Mouse (Mus musculus): Measurements from ENCODE around the gene Prr19. TPM values are rescaled to one million over a fixed set of nuclear protein-coding genes. Genes with fewer than 3 reads are reported as not detected.
"Not testable (repeated sequence)": the region's sequence is repeated elsewhere in the genome, so short reads cannot be mapped to it uniquely, and the experiment has no call there.

The Prr19 gene
- not detected for total RNA-seq (2021)
- long read RNA-seq, experiment 1: 0 reads
- long read RNA-seq, experiment 2: 0 reads

GRCm38 (mm10) chr7:25301063-25301462 is at the start of gene Prr19:
Prr19 (plus strand) TSS chr7:25301411.
- no peak for DNase-seq

DNA sequence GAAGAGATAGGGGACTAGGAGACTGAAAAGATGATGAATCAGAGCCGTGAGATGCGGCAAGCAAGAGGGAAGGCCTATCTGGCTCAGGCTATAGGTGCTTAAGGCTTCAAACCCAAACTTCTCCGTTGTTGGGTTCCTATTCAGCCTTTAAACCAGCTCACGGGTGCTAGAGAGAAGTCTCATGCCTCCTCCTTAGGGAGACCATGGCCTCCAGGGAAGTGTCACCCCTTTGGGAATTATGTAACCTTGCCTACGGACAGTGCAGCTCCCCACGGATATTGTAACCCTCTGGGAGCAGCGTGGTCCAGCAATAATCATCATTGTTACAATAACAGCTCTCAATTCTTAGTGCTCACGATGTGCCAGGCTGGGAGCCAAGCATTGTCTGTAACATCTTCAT is 49.4 kb upstream of the Prr19 start:
- no peak for DNase-seq

DNA sequence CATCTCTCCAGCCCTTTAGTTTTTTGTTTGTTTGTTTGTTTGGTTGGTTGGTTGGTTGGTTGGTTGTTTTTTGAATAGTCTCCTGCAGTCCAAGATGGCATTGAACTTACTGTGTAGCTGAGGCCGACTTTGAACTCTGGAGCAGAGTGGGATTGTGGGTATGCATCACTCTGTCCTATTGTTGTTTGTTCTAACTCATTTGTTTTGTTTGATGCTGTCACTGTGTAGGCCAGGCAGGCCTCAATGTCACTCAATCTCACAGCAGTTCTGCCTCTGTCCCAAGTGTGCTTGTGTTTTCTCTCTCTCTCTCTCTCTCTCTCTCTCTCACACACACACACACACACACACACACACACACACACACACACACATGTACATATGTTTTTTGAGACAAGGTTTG is 39.3 kb upstream of the Prr19 start:
- no peak for DNase-seq

GRCm38 (mm10) chr7:25263968-25264870 is 37.0 kb upstream of the Prr19 start:
- DNase-seq: no peak

GRCm38 (mm10) chr7:25265743-25266142 is 35.5 kb upstream of the Prr19 start:
- not testable (repeated sequence) for DNase-seq

GRCm38 (mm10) chr7:25266180-25266962 is 34.8 kb upstream of the Prr19 start:
- no peak for DNase-seq

DNA sequence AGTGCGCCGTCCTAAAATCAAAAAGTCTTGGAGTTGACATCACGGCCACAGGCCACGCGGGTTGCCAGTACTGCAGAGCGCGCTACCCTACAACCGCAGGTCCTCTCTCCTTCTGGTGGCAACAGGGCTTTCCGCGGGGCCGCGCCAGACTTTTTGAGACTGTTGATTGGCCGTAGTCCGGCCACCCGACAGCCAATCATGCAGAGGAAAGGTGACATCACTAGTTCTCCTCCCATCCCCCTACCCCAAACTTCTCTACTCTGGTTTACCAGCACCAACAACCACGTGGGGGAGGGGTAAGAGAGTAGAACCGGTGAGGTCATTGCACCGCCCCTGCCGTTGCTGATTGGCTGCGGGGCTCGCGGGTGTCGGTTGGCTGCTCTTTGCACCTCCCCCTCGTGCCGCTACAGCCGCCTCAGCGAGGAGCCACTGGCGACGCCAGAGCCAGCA is 33.9 kb upstream of the Prr19 start, which contains the start of gene Cic:
Gene Cic (plus strand): TSS at position 404 of the 450 bp plus-strand sequence.
- DNase-seq: peak; percentile 93

GRCm38 (mm10) chr7:25267751-25268463 is 33.3 kb upstream of the Prr19 start:
- DNase-seq: peak; percentile 97

- no peak for DNase-seq
Observed at GRCm38 (mm10) chr7:25268588-25268987, 32.6 kb upstream of the Prr19 start.

DNA sequence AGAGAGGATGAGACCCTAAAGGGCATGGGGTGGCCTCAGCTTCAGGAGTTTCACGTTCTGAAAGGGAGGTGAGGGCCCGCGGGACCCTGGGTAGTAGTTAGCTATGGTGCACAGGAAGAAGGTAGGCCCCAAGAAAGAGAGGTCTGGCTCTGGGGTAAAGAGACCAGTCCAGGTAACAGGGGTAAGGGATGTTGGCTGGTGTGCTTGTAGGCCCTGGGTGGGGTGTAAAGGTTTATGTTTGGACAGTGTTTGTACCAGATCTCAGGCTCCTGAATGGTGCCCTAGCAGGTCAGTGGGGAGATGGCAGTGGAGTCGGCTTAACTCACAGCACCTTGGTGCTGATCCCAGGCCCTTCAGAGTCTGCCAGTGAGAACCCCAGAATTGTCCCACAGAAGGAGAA is 32.2 kb upstream of the Prr19 start:
- no peak for DNase-seq

DNA sequence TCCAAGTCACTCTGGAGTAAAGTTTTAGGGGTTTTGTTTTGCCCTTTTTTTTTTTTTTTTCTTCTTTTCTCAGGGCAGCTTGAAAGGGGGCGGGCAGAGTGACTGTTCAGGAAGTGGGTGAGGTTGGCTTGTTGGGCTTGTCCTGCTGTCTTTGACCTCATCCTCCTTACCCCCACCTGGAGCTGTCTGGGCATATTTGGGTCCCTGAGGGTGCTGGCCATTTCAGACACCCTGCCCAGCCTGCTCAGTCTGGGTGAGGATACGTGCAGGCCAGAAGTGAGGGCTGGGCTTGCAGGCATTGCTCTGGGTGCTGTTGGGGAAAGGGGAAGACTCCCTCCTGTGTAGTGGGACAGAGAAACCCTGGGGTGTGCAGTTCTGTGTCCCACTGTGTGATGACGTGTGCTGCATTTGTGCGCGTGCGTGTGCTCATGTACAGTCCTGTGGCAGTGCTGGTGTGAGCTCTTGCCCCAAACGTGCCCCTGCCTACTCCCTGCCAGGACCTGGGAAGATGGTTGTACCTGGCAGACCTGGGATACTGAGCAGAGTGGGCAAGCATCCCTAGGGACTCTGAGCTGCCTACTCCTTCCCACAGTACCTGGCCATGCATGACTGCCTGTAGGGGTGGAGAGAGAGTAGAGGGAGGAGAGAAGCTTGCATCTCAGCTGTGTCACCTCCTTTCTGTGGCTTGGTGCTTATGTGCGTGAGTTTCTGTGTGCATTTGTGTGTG is 31.5 kb upstream of the Prr19 start:
- DNase-seq: no peak

- no peak for DNase-seq
Observed at GRCm38 (mm10) chr7:25270652-25271633, 30.3 kb upstream of the Prr19 start.

- no peak for DNase-seq
Observed at GRCm38 (mm10) chr7:25271651-25272444, 29.4 kb upstream of the Prr19 start.

- no peak for DNase-seq
Observed at GRCm38 (mm10) chr7:25272445-25273258, 28.6 kb upstream of the Prr19 start.

DNA sequence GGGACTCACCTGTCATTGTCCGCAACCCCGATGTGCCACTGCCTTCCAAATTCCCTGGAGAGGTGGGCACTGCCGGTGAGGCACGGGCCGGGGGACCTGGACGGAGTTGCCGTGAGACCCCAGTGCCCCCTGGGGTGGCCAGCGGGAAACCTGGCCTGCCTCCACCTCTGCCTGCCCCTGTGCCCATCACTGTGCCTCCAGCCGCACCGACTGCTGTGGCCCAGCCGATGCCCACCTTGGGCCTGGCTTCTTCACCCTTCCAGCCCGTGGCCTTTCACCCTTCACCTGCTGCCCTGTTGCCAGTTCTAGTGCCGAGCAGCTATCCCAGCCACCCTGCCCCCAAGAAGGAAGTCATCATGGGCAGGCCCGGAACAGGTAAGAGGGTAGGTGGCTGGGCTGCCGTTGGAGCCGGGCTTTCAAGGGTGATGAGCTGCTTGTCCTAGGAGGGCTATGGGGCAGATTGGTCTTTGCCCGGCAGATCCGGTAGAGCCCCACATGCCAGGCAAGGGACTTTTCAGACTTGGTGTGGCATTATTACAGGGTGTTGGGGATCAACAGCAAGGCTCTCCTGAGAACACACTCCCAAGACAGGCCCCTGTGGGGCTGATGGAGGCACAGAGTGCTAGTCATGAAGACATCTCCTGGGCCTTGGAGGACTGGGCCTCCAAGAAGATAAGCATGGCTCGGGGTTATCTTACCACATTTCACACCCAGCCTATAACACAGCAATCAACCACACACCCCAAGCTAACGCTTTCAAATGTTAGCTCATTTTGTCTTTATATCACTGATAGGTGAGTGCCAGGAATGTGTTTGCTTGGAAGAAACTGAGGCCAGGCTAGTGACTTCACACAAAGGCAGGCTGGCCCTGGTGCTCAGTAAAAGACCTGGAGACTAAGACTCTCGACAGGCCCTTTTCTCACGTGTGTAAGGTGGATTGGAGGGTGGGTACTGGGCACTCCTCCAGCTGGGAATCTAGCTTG is 27.7 kb upstream of the Prr19 start:
- DNase-seq: no peak

DNA sequence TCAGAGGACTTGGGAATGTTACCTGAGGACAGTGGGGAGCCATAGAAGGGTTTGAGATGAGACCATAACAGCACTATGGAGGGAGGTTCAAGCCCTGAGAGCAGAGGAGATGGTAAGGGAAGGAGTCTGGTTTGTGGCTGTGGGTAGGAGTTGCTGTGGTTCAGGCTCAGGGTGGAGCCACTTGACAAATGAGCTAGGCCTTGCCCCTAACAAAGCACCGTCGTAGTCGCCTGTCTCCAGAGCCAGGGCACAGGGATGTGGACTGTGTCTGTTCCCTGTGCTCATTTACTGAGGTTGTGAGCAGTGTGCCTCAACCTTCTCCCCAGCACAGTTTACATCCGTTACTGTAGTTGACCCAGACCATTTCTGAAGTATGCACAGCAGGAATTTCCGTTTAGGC is 26.6 kb upstream of the Prr19 start:
- DNase-seq: no peak

DNA sequence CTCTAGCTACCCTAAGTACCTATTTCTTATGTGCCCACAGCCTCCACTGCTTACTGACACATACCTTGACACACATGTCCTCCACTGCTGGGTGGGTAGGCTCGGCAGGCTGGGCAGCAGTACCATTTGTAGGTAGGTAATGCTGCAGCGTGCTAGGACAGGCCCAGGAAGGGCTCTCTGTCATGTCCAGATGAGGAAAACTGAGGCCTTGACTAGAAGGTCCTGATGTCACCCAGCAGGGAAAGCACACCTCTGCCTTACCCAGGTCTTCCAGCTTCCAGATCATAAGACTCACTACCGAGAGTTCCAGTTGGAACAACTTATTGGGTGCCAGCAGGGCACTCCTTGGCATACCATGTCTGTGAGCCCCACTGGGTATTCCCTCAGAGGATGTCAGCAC is 26.2 kb upstream of the Prr19 start:
- DNase-seq: no peak
